Mouse (Mus musculus) heart, adult 18-20 months (tissue): Measurements from ENCODE around the gene Ppp1r15b. TPM values are rescaled to one million over a fixed set of nuclear protein-coding genes. Genes with fewer than 3 reads are reported as not detected.

Source experiments
- DNase-seq, 2 experiments: peaks; one replicate each; pipeline ENCODE4 v3.0.0; 2021 to 2022; ENCODE audit warnings: mixed read lengths in 1 of 2
- long read RNA-seq, 2 experiments: library from polyadenylated mRNA; stranded (forward); transcript quantifications; one replicate each; pipeline ENCODE4 v2.0.0; 2021
- total RNA-seq, 2 experiments: library from RNA; stranded (reverse); gene quantifications; 2 replicates each; pipeline ENCODE4 v1.2.3; 2021

Ppp1r15b gene
- 10 to 100 TPM; 21.6 to 23.1 TPM for total RNA-seq
- long read RNA-seq, experiment 1, full-length matches to known transcripts: 7 of 10 reads
- long read RNA-seq, experiment 1, partial matches to known transcripts: 0 of 10 reads
- long read RNA-seq, experiment 1, other reads (novel, unspliced or antisense): 3 of 10 reads
- long read RNA-seq, experiment 2, full-length matches to known transcripts: 1 of 2 reads
- long read RNA-seq, experiment 2, partial matches to known transcripts: 0 of 2 reads
- long read RNA-seq, experiment 2, other reads (novel, unspliced or antisense): 1 of 2 reads

GRCm38 (mm10) chr1:133130638-133131560, at the start of gene Ppp1r15b:
TSS of gene Ppp1r15b (plus strand) at chr1:133131143.
- peak; percentile 98 to 100 for DNase-seq

- DNase-seq: peak in 1 of 2 experiments; percentile 30
Measured at GRCm38 (mm10) chr1:133083003-133083546, 47.9 kb upstream of the Ppp1r15b start.

GRCm38 (mm10) chr1:133083942-133084625, 46.9 kb upstream of the Ppp1r15b start:
- peak; percentile 76 to 84 for DNase-seq

GRCm38 (mm10) chr1:133084708-133085416, 46.1 kb upstream of the Ppp1r15b start:
- DNase-seq: peak in 1 of 2 experiments; percentile 40

GRCm38 (mm10) chr1:133085417-133085742, 45.6 kb upstream of the Ppp1r15b start:
- DNase-seq: peak; percentile 46 to 51

GRCm38 (mm10) chr1:133086804-133087203, 44.1 kb upstream of the Ppp1r15b start:
- no peak for DNase-seq

GRCm38 (mm10) chr1:133087206-133087905, 43.6 kb upstream of the Ppp1r15b start:
- peak; percentile 68 to 85 for DNase-seq

GRCm38 (mm10) chr1:133088196-133088595, 42.7 kb upstream of the Ppp1r15b start:
- no peak for DNase-seq

- DNase-seq: no peak
Measured at GRCm38 (mm10) chr1:133089415-133089814, 41.5 kb upstream of the Ppp1r15b start.

- no peak for DNase-seq
Measured at GRCm38 (mm10) chr1:133090641-133091040, 40.3 kb upstream of the Ppp1r15b start.

- no peak for DNase-seq
Measured at GRCm38 (mm10) chr1:133091483-133091882, 39.5 kb upstream of the Ppp1r15b start.

- no peak for DNase-seq
Measured at GRCm38 (mm10) chr1:133093719-133094118, 37.2 kb upstream of the Ppp1r15b start.

- peak; percentile 70 to 84 for DNase-seq
Measured at GRCm38 (mm10) chr1:133100980-133101798, 29.8 kb upstream of the Ppp1r15b start.

- no peak for DNase-seq
Measured at GRCm38 (mm10) chr1:133102108-133102507, 28.8 kb upstream of the Ppp1r15b start.

- no peak for DNase-seq
Measured at GRCm38 (mm10) chr1:133103315-133103714, 27.6 kb upstream of the Ppp1r15b start.

- DNase-seq: no peak
Measured at GRCm38 (mm10) chr1:133103871-133104270, 27.1 kb upstream of the Ppp1r15b start.

GRCm38 (mm10) chr1:133116108-133116507, 14.8 kb upstream of the Ppp1r15b start:
- no peak for DNase-seq

- peak in 1 of 2 experiments; percentile 19 for DNase-seq
Measured at GRCm38 (mm10) chr1:133118127-133118526, 12.8 kb upstream of the Ppp1r15b start.

- no peak for DNase-seq
Measured at GRCm38 (mm10) chr1:133118844-133119243, 12.1 kb upstream of the Ppp1r15b start.
